Mouse (Mus musculus) heart, adult 8-10 months (tissue): ENCODE results near the gene Rfx5. TPM values are rescaled to one million over a fixed set of nuclear protein-coding genes. Genes with fewer than 3 reads are reported as not detected.
A peak's percentile ranks its signal among the peaks of the same experiment; 100 is the strongest.
"Not testable (repeated sequence)": the region's sequence is repeated elsewhere in the genome, so short reads cannot be mapped to it uniquely, and the experiment has no call there.

ENCODE experiments used
- DNase-seq: peaks from one replicate; pipeline ENCODE4 v3.0.0; 2022; ENCODE audit warnings: low spot score
- total RNA-seq, 4 experiments: library from RNA; stranded (reverse); gene quantifications; 2 replicates each; pipeline ENCODE4 v1.2.4; 2022

Gene Rfx5
- total RNA-seq: 10 to 100 TPM in 2 of 4 experiments, 1 to 10 TPM in 2; 5.8 to 14.5 (median 8.7) TPM

DNA sequence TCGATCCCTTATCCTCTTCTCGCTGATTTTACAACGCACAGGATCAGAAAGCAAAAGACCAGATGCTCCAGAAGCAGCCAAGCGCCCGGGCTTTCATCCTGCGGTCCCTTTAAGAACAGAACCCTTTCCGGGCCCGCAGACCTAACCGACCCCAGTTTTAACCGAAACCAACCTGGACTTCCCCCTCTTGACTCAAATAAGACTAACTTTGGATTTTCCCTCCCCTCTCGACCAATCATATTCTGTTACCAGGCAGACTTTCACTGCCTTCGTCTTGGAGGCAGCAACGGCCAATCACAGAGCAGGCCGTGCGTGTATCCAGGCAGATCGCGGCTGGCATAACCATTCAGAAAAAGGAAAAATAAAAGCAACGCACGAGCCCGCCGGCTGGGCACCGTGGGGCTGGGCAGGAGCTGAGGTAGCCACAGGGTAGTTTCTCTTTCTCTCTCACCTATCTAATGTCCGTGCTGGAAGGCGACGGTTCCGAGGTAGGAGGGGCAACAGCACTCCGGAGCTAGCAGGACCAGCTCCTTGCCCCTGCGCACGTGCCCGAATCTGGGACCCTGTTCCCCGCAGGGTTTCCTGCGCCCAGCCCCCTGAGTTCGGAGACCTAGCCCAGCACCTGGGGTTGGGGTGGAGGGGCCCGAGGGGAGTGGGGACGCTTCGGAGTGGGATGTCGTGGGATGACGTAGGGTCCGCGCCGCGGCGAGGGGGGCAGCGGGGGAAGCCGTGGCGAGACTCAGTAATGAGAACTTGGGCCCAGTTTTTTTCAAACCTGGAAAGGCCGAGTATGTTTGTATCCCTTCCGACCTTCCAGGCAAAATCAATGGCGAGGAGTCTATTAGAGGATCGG is at the start of gene Rfx5:
Gene Rfx5 (plus strand): TSS at position 312 of the 853 bp plus-strand sequence.
- peak; percentile 97 for DNase-seq

GRCm38 (mm10) chr3:94904759-94905158 is 49.1 kb upstream of the Rfx5 start:
- not testable (repeated sequence) for DNase-seq

GRCm38 (mm10) chr3:94906482-94906881 is 47.4 kb upstream of the Rfx5 start:
- DNase-seq: no peak

DNA sequence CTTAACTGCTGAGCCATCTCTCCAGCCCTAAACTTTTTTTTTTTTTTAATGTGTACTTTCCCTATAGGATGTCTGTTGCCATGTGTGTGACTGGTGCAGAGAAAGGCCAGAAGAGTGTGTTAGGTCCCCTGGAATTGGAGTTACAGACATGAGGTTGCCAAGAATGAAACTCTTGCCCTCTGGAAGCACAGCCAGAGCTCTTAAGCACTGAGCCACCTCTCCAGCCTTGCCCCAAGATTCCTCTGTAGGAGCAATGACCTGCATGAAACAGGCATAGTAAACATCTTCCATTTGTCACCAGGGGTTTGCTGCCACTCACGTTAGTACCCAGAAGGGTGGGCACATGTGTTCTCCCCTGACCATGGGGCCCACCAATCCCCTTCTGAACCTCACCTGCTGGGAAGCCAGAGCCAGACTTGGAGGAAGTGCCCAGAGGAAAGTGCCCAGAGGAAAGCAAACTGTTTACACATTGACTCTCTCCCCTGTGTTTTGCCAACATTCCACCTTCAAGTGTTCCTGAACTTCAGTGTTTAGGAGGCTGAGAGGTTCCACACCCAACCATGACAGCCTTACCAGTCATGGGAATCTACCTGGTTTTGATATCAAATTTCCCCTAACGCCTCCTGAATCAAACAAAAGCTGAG is 42.7 kb upstream of the Rfx5 start:
- DNase-seq: no peak

GRCm38 (mm10) chr3:94913801-94914200 is 40.1 kb upstream of the Rfx5 start:
- DNase-seq: no peak

DNA sequence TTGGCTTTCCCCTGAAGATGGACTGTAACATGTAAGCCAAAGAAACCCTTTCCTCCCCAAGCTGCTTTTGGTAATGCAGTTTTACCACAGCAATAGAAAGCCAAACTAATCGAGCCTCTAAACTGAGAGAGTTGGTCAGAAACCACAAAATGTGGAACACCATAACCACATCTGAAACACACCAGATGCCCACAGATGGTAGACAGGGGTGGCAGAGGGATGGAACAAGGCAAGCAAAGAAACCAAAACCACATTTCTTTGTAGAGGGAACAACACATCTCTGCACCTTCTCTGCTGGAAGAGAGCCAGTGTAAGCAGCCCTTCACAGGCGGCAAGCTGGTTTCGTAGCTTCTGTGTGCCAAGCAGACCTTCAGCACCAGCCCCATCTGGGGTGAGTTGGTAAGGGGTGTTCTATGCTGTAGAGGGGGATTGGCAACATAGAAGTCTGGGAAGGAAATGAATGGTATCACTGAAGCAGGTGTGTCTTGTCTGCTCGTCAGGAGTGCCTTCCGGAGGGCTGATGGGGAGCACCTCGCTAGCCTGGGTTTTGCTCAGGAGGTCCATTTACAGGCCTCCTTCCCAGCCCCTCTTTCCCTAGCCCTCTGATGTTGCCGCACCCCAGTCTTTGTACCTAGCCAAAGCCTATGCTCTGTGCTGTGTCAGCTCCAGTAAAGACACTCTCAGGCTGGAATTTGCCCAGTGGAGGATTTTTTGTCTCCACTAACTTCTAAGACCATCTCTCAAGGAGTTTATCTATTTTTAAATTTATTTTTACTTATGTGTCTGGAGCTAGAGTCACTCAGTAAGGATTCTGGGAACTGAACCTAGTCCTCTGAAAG is 37.8 kb upstream of the Rfx5 start:
- no peak for DNase-seq

DNA sequence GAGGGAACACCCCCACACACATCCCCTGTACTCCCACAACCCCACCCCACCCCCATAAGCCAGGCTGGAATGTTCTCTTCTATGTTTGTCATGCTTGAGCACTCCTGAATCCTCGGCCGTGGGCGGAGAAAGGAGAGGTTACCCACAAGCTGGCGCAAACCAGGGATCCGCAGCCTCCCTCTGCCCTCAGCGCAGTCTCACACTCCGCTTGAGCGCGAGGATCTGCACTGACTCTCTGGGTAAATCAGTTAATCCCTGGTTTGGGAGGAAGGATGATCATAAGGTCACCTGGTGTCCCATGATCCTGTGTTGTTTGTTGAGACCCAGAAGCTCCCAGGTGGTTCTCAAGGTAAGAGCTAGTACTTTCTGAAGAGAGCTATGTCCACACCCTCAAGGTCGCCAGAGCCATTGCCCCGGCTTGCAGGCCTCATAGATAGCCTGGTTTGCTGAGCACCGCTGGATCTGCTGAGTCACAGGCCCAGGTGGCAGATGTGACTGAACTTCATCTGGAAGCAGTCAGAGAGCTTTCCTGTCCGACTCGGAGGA is 36.0 kb upstream of the Rfx5 start:
- DNase-seq: no peak

- DNase-seq: no peak
Measured at GRCm38 (mm10) chr3:94918845-94919244, 35.0 kb upstream of the Rfx5 start.

- DNase-seq: no peak
Measured at GRCm38 (mm10) chr3:94921104-94921503, 32.8 kb upstream of the Rfx5 start.

DNA sequence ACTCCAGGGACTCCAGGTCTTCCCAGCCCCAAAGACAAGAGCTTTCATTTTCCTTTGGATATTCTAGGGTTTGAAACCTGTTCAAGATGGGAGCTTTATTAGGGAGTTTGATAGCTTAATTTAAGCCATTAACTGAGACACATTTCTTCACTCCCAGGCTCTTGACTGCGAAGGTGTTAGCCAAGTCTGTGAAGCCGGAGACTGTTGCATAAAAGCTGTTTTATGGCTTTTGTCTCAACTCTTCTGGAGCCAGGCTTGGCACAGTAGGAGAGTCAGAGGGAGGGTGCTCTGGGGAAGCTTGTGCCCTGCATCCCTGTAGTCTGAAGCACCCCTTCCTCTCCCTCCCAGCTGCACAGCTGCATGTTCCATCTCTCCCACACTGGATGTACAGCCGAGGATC is 31.5 kb upstream of the Rfx5 start:
- no peak for DNase-seq

DNA sequence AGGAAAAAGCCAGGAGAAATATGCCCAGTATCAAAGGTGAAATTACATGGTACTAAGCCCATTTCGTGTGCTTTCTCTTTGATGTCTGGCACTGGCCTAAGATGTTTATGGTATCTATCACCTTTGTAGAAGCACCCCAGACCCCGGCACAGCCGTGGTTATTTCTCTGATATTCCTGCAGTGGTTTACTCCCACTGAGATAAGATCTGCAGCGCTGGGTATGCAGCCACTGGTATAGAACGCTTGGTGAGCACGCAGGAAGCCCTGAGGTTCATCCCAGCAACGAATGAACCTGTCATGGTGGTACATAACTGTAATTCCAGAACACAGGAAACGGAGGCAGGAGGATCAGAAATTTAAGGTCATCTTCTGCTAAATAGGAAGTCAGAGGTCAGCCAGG is 29.2 kb upstream of the Rfx5 start:
- no peak for DNase-seq

- DNase-seq: not testable (repeated sequence)
Measured at GRCm38 (mm10) chr3:94926301-94926736, 27.6 kb upstream of the Rfx5 start.

GRCm38 (mm10) chr3:94928979-94929378 is 24.9 kb upstream of the Rfx5 start:
- not testable (repeated sequence) for DNase-seq

- not testable (repeated sequence) for DNase-seq
Measured at GRCm38 (mm10) chr3:94930386-94931266, 23.2 kb upstream of the Rfx5 start.

GRCm38 (mm10) chr3:94931427-94932082 is 22.3 kb upstream of the Rfx5 start:
- DNase-seq: not testable (repeated sequence)

DNA sequence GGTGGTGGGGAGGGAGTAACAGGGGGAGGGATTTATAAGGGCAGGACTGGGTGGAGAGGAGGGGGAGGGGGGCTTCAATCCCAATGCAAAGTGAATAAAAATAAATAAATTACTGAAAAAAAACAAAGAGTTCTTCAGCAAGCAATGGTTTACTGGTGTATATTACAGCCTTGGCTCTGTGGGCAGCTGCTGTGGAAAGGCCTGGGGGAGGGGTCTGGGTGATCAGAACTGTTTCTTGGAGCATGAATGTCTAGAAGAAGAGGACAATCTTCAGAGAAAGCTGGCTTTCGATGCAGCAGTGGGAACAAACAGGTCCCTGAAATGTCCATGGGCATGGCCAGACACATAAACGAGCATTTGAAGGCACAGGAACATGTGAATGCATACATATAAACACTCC is 21.6 kb upstream of the Rfx5 start:
- not testable (repeated sequence) for DNase-seq

GRCm38 (mm10) chr3:94932809-94933564 is 20.9 kb upstream of the Rfx5 start, which contains the start of gene Selenbp1:
Gene Selenbp1, plus strand, starts transcription at chr3:94933056.
- peak; percentile 93 for DNase-seq

- DNase-seq: not testable (repeated sequence)
Measured at GRCm38 (mm10) chr3:94933604-94934003, 20.3 kb upstream of the Rfx5 start.

GRCm38 (mm10) chr3:94934564-94934963 is 19.3 kb upstream of the Rfx5 start:
- not testable (repeated sequence) for DNase-seq
